Mouse (Mus musculus) spleen, adult 18-20 months (tissue): ENCODE measurements around the gene Sesn2.
A peak's percentile ranks its signal among the peaks of the same experiment; 100 is the strongest.

ENCODE experiments used
- DNase-seq, 2 experiments: peaks; one replicate each; pipeline ENCODE4 v3.0.0; 2022; ENCODE audit warnings: mixed read lengths in 2 of 2

Sesn2 gene

DNA sequence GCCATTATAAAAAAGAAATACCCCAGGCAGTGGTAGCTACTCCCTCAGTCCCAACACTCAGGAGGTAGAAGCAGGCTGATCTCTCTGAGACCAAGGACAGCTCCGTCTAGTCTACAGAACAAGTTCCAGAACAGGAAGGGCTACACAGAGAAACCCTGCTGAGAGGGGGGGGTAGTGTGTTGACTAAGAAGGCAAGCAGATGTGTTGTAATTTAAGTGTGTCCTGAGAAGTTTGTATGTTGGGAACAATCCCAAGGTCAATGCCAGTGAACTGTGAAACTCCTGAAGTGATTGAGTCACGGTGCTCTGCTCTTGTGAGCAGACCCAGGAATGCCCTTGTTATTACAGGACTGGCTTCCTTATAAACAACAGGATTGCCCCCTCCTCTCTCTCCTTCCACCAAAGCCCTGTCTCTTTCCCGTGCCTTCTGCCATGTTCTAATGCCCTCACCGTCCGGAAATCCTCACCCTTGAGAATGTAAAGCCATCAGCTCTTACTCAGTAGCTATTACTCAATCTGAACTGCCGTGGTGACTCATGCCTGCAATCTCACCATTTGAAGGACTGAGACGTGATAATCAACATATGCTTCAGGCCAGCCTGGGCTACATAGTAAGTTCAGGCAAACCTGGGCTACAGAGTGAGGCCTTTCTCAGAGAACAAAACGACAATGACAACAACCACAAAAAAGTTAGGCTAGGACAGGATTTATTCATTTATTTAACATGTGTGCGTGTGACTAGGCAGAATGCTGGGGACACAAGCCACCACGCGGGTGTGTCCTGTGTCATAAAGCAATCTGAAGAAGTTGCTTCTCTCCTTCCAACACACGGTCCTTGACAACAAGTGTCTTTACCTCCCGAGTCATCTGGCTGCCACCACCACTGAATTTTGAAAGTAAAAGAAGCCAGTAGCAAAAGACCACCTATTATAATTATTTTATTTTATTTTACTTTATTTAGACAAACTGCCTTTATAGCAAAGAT, 34.1 kb downstream of the Sesn2 start:
- DNase-seq: no peak

- no peak for DNase-seq
Measured at GRCm38 (mm10) chr4:132474631-132475030, 35.7 kb downstream of the Sesn2 start.

DNA sequence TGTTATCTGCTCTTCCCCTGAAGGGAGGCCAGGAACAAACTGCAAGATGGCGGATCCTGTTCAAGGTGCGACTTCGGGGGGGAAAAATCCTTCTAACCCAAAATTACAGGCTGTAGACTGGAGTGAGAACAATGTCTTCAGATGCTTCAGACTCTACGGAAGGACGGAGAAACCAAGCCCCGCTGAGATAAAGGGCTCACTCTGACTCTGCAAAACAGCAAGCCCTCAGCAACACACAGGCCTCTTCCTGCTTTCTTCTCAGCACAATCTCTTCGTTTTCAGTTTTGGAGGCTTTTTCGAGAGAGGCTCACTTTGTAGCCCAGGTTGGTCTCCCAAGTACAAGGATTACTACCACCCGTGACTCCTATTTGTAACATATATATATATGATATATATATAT, 36.9 kb downstream of the Sesn2 start:
- no peak for DNase-seq

GRCm38 (mm10) chr4:132469873-132470272, 40.4 kb downstream of the Sesn2 start:
- no peak for DNase-seq

GRCm38 (mm10) chr4:132464255-132464613, 46.1 kb downstream of the Sesn2 start:
- DNase-seq: no peak

DNA sequence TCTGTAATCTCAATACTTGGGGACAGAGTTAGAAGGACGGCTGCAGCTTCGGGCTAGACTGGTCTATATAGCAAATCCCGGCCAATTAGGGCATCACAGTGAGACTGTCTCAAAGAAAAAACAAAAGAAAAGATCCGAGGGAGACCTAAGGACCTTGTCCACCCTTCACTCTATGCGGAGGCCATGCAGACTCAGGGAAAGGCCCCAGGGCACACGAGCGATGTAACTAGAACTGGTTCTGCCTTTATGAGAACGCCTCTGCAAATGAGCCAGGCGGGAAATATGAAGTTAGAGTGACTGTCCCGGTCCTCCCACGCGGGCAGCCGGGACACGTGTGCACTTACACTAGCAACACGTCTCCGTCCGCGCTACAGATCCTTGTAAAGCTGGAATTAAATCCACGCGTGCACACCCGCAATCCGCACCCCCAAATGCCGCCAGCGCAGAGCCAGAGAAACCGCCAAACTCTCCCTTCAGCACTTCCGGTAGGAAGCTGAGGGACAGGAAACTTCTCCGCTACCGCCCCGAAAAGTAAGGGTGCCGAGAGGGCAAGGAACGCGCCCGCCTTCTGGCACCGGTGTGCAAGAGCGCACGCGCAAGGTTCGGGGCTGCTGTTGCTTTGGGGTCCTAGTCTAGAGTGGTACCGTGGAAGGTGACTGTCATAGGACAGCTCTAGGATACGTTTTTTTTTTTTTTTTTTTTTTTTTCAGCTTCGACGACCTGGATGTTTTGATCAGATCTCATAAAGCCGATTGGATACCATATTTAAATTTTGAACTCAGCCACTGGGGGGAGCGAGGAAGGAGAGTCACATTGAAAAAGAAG, 46.7 kb downstream of the Sesn2 start, which contains the start of gene Med18:
Gene Med18 (minus strand): TSS at position 492 of the 825 bp plus-strand sequence.
- peak; percentile 88 to 90 for DNase-seq

- DNase-seq: no peak
Measured at GRCm38 (mm10) chr4:132462836-132463235, 47.5 kb downstream of the Sesn2 start.

DNA sequence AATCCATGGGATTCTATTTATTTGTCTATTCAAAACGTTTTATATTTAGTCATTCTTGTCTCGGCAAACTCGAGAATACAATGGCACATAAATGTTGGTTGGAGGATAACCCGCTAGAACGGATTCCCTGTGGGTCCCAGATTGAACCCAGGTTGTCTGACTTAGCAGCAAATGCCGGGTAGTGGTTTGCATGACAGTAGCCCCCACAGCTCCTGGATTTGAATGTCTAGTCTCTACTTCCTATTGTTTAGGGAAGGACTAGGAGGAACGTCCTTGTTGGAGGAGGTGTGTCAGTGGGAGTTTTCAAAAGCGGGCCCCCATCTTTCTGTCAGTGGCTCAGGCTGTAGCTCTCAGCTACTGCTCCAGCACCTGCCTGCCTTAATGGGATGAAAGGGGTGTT, 50.1 kb downstream of the Sesn2 start:
- DNase-seq: no peak

DNA sequence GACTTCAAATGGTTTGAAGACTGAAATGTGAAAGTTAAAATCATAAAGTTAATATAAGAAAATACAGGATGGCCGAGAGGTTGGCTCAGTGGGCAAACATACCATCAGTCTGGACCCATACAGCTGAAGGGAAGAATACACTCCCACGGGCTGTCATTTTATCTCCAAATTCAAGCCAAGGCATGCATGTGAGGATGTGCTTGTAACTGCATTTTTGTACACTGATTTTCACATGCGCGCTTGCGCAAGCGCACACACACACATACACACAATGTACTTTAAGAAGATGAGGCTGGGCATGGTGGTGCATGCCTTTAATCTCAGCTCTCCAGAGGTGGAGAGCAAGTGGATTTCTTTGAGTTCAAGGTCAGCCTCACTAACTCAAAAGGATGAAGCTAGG, 54.7 kb downstream of the Sesn2 start:
- no peak for DNase-seq

DNA sequence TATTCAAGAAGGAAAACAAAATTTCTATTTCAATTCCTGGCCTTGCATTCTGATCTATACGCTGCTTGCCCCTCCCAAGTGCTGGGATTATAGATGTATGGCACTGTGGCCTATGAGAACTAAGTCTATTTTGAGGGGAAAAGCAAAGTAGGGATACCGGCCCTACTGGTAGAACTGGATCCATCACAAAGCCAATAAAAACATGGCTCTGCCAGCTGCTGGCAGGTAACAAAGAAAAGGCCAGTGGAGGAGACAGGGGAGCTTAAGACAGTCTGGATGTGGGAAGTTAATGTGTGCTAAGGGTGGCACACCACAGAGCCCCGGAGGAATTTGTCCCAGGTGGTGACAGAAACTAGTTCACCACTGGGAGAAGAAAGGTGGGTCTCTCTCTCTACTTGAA, 55.2 kb downstream of the Sesn2 start:
- no peak for DNase-seq

DNA sequence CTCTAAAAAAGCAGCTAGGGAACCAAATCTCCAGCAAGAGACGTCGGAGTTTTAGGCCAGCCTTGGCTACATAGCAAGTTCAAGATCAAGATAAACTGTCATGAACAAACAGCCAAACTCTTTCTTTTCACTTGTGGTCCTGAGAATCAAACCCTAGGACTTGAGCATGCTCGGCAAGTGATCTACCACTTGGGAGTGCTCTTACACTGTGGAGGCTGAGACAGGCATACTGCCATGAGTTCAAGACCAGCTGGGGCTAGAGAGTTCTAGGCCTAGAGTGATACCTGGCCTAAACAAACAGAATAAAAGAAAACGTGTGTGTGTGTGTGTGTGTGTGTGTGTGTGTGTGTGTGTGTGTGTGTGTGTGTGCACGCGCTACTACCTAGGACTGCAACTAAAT, 56.1 kb downstream of the Sesn2 start:
- no peak for DNase-seq

- no peak for DNase-seq
Measured at GRCm38 (mm10) chr4:132449778-132450177, 60.5 kb downstream of the Sesn2 start.

GRCm38 (mm10) chr4:132446105-132446504, 64.2 kb downstream of the Sesn2 start:
- no peak for DNase-seq

- no peak for DNase-seq
Measured at GRCm38 (mm10) chr4:132444516-132444915, 65.8 kb downstream of the Sesn2 start.
